Mouse (Mus musculus) MEL (cell line): ENCODE results near the gene Aqr. TPM values are rescaled to one million over a fixed set of nuclear protein-coding genes. Genes with fewer than 3 reads are reported as not detected.

ENCODE experiments used
- DNase-seq: peaks from one replicate; pipeline ENCODE4 v3.0.0; 2011; ENCODE audit warnings: low read depth, low spot score
- H3K27ac ChIP-seq: 2 replicates; pipeline ENCODE4 v1.5.1; 2012; ENCODE audit warnings: low read depth, mild to moderate bottlenecking, control low read depth, low read length, moderate library complexity; ENCODE audit not compliant: control insufficient read depth
- H3K27me3 ChIP-seq, 2 experiments: fragments of 150-350 bp in 1 of 2; sonication (generic) in 1 of 2; 2 replicates each; pipeline ENCODE4 v1.6.1; 2012; ENCODE audit warnings: low read length in 2 of 2, mild to moderate bottlenecking in 2 of 2, improper control_type of control experiment in 1 of 2, moderate library complexity in 1 of 2; ENCODE audit not compliant: insufficient read depth in 2 of 2, control insufficient read depth in 1 of 2
- H3K36me3 ChIP-seq, 2 experiments: 2 replicates each; pipeline ENCODE4 v1.6.1; 2012 to 2014; ENCODE audit warnings: low read length in 2 of 2, improper control_type of control experiment in 1 of 2, inconsistent platforms in 1 of 2, mild to moderate bottlenecking in 1 of 2; ENCODE audit not compliant: insufficient read depth in 2 of 2, control insufficient read depth in 1 of 2
- H3K4me1 ChIP-seq, 2 experiments: fragments of 150-350 bp in 1 of 2; sonication (generic) in 1 of 2; 2 replicates each; pipeline ENCODE4 v1.6.1; 2012; ENCODE audit warnings: low read length in 2 of 2, improper control_type of control experiment in 1 of 2, mild to moderate bottlenecking in 1 of 2; ENCODE audit not compliant: insufficient read depth in 2 of 2, control insufficient read depth in 1 of 2
- H3K4me3 ChIP-seq, 2 experiments: fragments of 150-350 bp in 1 of 2; sonication (generic) in 1 of 2; 2 replicates each; pipeline ENCODE4 v1.5.1; 2012; ENCODE audit warnings: low read depth in 2 of 2, low read length in 2 of 2, mild to moderate bottlenecking in 2 of 2, moderate library complexity in 2 of 2, control low read depth in 1 of 2, improper control_type of control experiment in 1 of 2; ENCODE audit not compliant: control insufficient read depth in 1 of 2, insufficient read depth in 1 of 2
- H3K79me2 ChIP-seq: 2 replicates; pipeline ENCODE4 v1.6.1; 2012; ENCODE audit warnings: mild to moderate bottlenecking, low read length, moderate library complexity; ENCODE audit not compliant: control insufficient read depth, poor library complexity, insufficient read depth
- H3K9ac ChIP-seq: 2 replicates; pipeline ENCODE4 v1.6.1; 2012; ENCODE audit warnings: low read depth, mild to moderate bottlenecking, control low read depth, low read length, moderate library complexity; ENCODE audit not compliant: control insufficient read depth, poor library complexity, severe bottlenecking
- H3K9me3 ChIP-seq: fragments of 150-350 bp; sonication (generic); replicated peaks from 2 replicates; pipeline ENCODE4 v1.6.1; 2012; ENCODE audit warnings: mild to moderate bottlenecking, low read length, improper control_type of control experiment, moderate library complexity; ENCODE audit not compliant: insufficient read depth
- BHLHE40 ChIP-seq: IDR thresholded peaks from 2 replicates; pipeline ENCODE4 v1.6.1; 2012; ENCODE audit warnings: low read depth, mild to moderate bottlenecking, inconsistent platforms, low read length, improper control_type of control experiment, borderline replicate concordance
- CHD1 ChIP-seq: IDR thresholded peaks from 2 replicates; pipeline ENCODE4 v1.6.1; 2012; ENCODE audit warnings: low read depth, mild to moderate bottlenecking, inconsistent platforms, low read length, improper control_type of control experiment
- CHD2 ChIP-seq: IDR thresholded peaks from 2 replicates; pipeline ENCODE4 v1.6.1; 2011; ENCODE audit warnings: low read length, improper control_type of control experiment
- CTCF ChIP-seq, 3 experiments: IDR thresholded peaks in 2 of 3; conservative IDR thresholded peaks in 1 of 3; 2 replicates each; pipeline ENCODE4 v1.5.1; 2011 to 2012; ENCODE audit warnings: low read length in 3 of 3, low read depth in 2 of 3, mild to moderate bottlenecking in 2 of 3, improper control_type of control experiment in 1 of 3, inconsistent platforms in 1 of 3, mixed read lengths in 1 of 3, moderate library complexity in 1 of 3; ENCODE audit not compliant: control insufficient read depth in 1 of 3, insufficient read depth in 1 of 3, poor library complexity in 1 of 3, severe bottlenecking in 1 of 3
- E2F4 ChIP-seq: IDR thresholded peaks from 2 replicates; pipeline ENCODE4 v1.6.1; 2011; ENCODE audit warnings: low read depth, low read length, improper control_type of control experiment, borderline replicate concordance
- ETS1 ChIP-seq: IDR thresholded peaks from 2 replicates; pipeline ENCODE4 v1.6.1; 2012; ENCODE audit warnings: low read depth, mild to moderate bottlenecking, inconsistent platforms, low read length, improper control_type of control experiment, moderate library complexity
- GABPA ChIP-seq: IDR thresholded peaks from 2 replicates; pipeline ENCODE4 v1.6.1; 2012; ENCODE audit warnings: low read depth, mild to moderate bottlenecking, inconsistent platforms, low read length, improper control_type of control experiment, moderate library complexity
- HCFC1 ChIP-seq: IDR thresholded peaks from 2 replicates; pipeline ENCODE4 v1.6.1; 2012; ENCODE audit warnings: low read depth, mild to moderate bottlenecking, inconsistent platforms, low read length, improper control_type of control experiment, moderate library complexity
- MAFK ChIP-seq: IDR thresholded peaks from 2 replicates; pipeline ENCODE4 v1.6.1; 2011; ENCODE audit warnings: low read depth, mild to moderate bottlenecking, low read length, improper control_type of control experiment, borderline replicate concordance
- MAX ChIP-seq: IDR thresholded peaks from 2 replicates; pipeline ENCODE4 v1.6.1; 2011; ENCODE audit warnings: low read length, improper control_type of control experiment
- MEF2A ChIP-seq: IDR thresholded peaks from 2 replicates; pipeline ENCODE4 v1.6.1; 2014; ENCODE audit warnings: low read depth, mild to moderate bottlenecking, inconsistent platforms, low read length, improper control_type of control experiment; ENCODE audit not compliant: poor library complexity, insufficient replicate concordance, severe bottlenecking; ENCODE audit errors: extremely low read depth
- MYC ChIP-seq: IDR thresholded peaks from 2 replicates; pipeline ENCODE4 v1.6.1; 2011; ENCODE audit warnings: low read depth, mild to moderate bottlenecking, low read length, improper control_type of control experiment, moderate library complexity
- NELFE ChIP-seq: IDR thresholded peaks from 2 replicates; pipeline ENCODE4 v1.6.1; 2011; ENCODE audit warnings: low read depth, low read length, improper control_type of control experiment
- NRF1 ChIP-seq: IDR thresholded peaks from 2 replicates; pipeline ENCODE4 v1.6.1; 2014; ENCODE audit warnings: low read depth, mild to moderate bottlenecking, inconsistent platforms, low read length, improper control_type of control experiment, moderate library complexity; ENCODE audit not compliant: poor library complexity, insufficient read depth, severe bottlenecking
- POLR2AphosphoS2 ChIP-seq: IDR thresholded peaks from 2 replicates; pipeline ENCODE4 v1.6.1; 2011; ENCODE audit warnings: low read length, improper control_type of control experiment
- POLR2AphosphoS5 ChIP-seq: IDR thresholded peaks from 2 replicates; pipeline ENCODE4 v1.6.1; 2012; ENCODE audit warnings: low read depth, borderline replicate concordance, mild to moderate bottlenecking, inconsistent platforms, low read length, moderate library complexity, mixed read lengths
- RAD21 ChIP-seq: IDR thresholded peaks from 2 replicates; pipeline ENCODE4 v1.6.1; 2011; ENCODE audit warnings: mild to moderate bottlenecking, low read depth, low read length, improper control_type of control experiment
- RCOR1 ChIP-seq: IDR thresholded peaks from 2 replicates; pipeline ENCODE4 v1.6.1; 2012; ENCODE audit warnings: low read depth, mild to moderate bottlenecking, inconsistent platforms, low read length, improper control_type of control experiment
- SIN3A ChIP-seq: IDR thresholded peaks from 2 replicates; pipeline ENCODE4 v1.6.1; 2012; ENCODE audit warnings: low read length, improper control_type of control experiment, inconsistent platforms
- USF1 ChIP-seq: IDR thresholded peaks from 2 replicates; pipeline ENCODE4 v1.6.1; 2014; ENCODE audit warnings: low read depth, mild to moderate bottlenecking, inconsistent platforms, low read length, improper control_type of control experiment, moderate library complexity
- ZKSCAN1 ChIP-seq: IDR thresholded peaks from 2 replicates; pipeline ENCODE4 v1.6.1; 2012; ENCODE audit warnings: low read depth, mild to moderate bottlenecking, inconsistent platforms, low read length, improper control_type of control experiment, moderate library complexity
- ZMIZ1 ChIP-seq: IDR thresholded peaks from 2 replicates; pipeline ENCODE4 v1.6.1; 2012; ENCODE audit warnings: low read depth, mild to moderate bottlenecking, inconsistent platforms, low read length, improper control_type of control experiment, moderate library complexity
- ZNF384 ChIP-seq: IDR thresholded peaks from 2 replicates; pipeline ENCODE4 v1.6.1; 2012; ENCODE audit warnings: low read depth, mild to moderate bottlenecking, inconsistent platforms, low read length, improper control_type of control experiment
- polyA plus RNA-seq, 2 experiments: library from polyadenylated mRNA; stranded (reverse) in 1 of 2; unstranded in 1 of 2; fragments of >175 nt in 1 of 2; fragments of >200 nt in 1 of 2; gene quantifications; 2 replicates each; pipeline versions ENCODE4 v1.2.1 to v1.2.4; 2012; ENCODE audit warnings: low replicate concordance in 2 of 2, low read depth in 1 of 2; ENCODE audit not compliant: insufficient read length in 2 of 2, insufficient read depth in 1 of 2, missing spikeins in 1 of 2
- total RNA-seq: library from RNA; depleted of rRNA; stranded (reverse); fragments of 300-350 nt; gene quantifications from 2 replicates; pipeline ENCODE4 v1.2.3, GENCODE M21; 2012

Aqr gene
- total and polyA plus RNA-seq, 3 experiments: 45.9 to 143 (median 69.1) TPM

- H3K4me1 ChIP-seq: no peaks in the 10 kb centered on the region
- no peaks in the 10 kb centered on the region for H3K79me2 ChIP-seq
- H3K9ac ChIP-seq: no peak overlapping the region
- H3K27ac ChIP-seq: no peak overlapping the region
- no peak for DNase-seq
- H3K27me3 ChIP-seq: no peaks in the 10 kb centered on the region
- TF ChIP-seq ZKSCAN1 (no peak), NELFE (no peak), RCOR1 (no peak), CHD2 (no peak), E2F4 (no peak), NRF1 (no peak), MAX (no peak), MYC (no peak), MEF2A (no peak), RAD21 (no peak), USF1 (no peak), ZNF384 (no peak), GABPA (no peak)
- H3K36me3 ChIP-seq: peaks cover 0 to 29% of the 10 kb centered on the region in 2 experiments; a peak in 2 of 4 replicates
- H3K4me3 ChIP-seq: no peak overlapping the region
- H3K9me3 ChIP-seq: no peaks in the 10 kb centered on the region
Observed at GRCm38 (mm10) chr2:114135777-114136176, 51.0 kb downstream of the Aqr start.

GRCm38 (mm10) chr2:114133355-114133754 is 53.5 kb downstream of the Aqr start:
- no peak overlapping the region for H3K9ac ChIP-seq
- H3K27me3 ChIP-seq: no peaks in the 10 kb centered on the region
- H3K36me3 ChIP-seq: peaks cover 0 to 29% of the 10 kb centered on the region in 2 experiments; a peak in 2 of 4 replicates
- no peaks in the 10 kb centered on the region for H3K9me3 ChIP-seq
- no peak for TF ChIP-seq CHD1
- no peak for TF ChIP-seq SIN3A
- TF ChIP-seq NELFE: no peak
- no peak for TF ChIP-seq POLR2AphosphoS5
- no peak for TF ChIP-seq ETS1
- TF ChIP-seq ZKSCAN1: no peak
- TF ChIP-seq CTCF (IDR thresholded peaks at IDR 0.05 in 2 of 3, conservative IDR thresholded peaks at IDR 0.05 in 1 of 3; ENCODE audit: control insufficient read depth in 1 of 3, insufficient read depth in 1 of 3, low read depth in 2 of 3, low read length in 3 of 3, poor library complexity in 1 of 3, severe bottlenecking in 1 of 3): no peak
- no peak for TF ChIP-seq ZMIZ1
- TF ChIP-seq POLR2AphosphoS2: no peak
- no peak for TF ChIP-seq MAFK
- no peak for TF ChIP-seq ZNF384
- TF ChIP-seq GABPA: no peak
- no peak for TF ChIP-seq CHD2
- no peak for TF ChIP-seq HCFC1
- no peak for TF ChIP-seq BHLHE40
- no peak for TF ChIP-seq MEF2A
- no peak for DNase-seq
- no peaks in the 10 kb centered on the region for H3K4me1 ChIP-seq
- no peak overlapping the region for H3K4me3 ChIP-seq
- no peaks in the 10 kb centered on the region for H3K79me2 ChIP-seq
- no peak overlapping the region for H3K27ac ChIP-seq
